Mouse (Mus musculus): ENCODE measurements at regions not wholly inside any gene's neighbourhood (a gene's known extent, or its start where the extent isn't known, plus 50 kb on each side); places are given as distances from the start of the nearest gene placed in this dataset.
A peak's percentile ranks its signal among the peaks of the same experiment; 100 is the strongest.

GRCm38 (mm10) chr8:30982814-30983213 is 2445.7 kb upstream of the 5930422O12Rik start:
- Histone ChIP-seq H3K27ac (ENCODE audit: low read depth, low read length) (no peak overlapping the region), H3K4me1 (ENCODE audit: control insufficient read depth, insufficient read depth, low read depth, low read length) (no peaks in the 10 kb centered on the region)
- WGBS = 73% methylated on average over 2 of the region's 2 CpGs

GRCm38 (mm10) chr8:30988051-30988450 is 2440.5 kb upstream of the 5930422O12Rik start:
- no peaks in the 10 kb centered on the region for H3K36me3 ChIP-seq (ENCODE audit: control insufficient read depth, insufficient read depth, low read length)
- no peak for ATAC-seq
- H3K9ac ChIP-seq (ENCODE audit: low read depth, low read length) = no peak overlapping the region
- no peaks in the 10 kb centered on the region for H3K27me3 ChIP-seq (replicated peaks; ENCODE audit: control insufficient read depth, insufficient read depth, low read length)
- H3K4me3 ChIP-seq (ENCODE audit: low read length) = no peak overlapping the region
- H3K4me2 ChIP-seq (ENCODE audit: low read length) = no peak overlapping the region
- WGBS = 82% methylated on average over 5 of the region's 5 CpGs
- H3K4me1 ChIP-seq (ENCODE audit: control insufficient read depth, insufficient read depth, low read depth, low read length) = no peaks in the 10 kb centered on the region
- H3K27ac ChIP-seq (ENCODE audit: low read depth, low read length) = no peak overlapping the region
- no peaks in the 10 kb centered on the region for H3K9me3 ChIP-seq (ENCODE audit: control insufficient read depth, low read length)

More at GRCm38 (mm10) chr8:30982814-30983213, 2445.7 kb upstream of the 5930422O12Rik start:
- Histone ChIP-seq H3K9me3 (ENCODE audit: control insufficient read depth, low read length) (no peaks in the 10 kb centered on the region), H3K4me3 (ENCODE audit: low read length) (no peak overlapping the region), H3K27me3 (replicated peaks; ENCODE audit: control insufficient read depth, insufficient read depth, low read length) (no peaks in the 10 kb centered on the region), H3K36me3 (ENCODE audit: control insufficient read depth, insufficient read depth, low read length) (no peaks in the 10 kb centered on the region), H3K4me2 (ENCODE audit: low read length) (no peak overlapping the region), H3K9ac (ENCODE audit: low read depth, low read length) (no peak overlapping the region)
- ATAC-seq = no peak

- H3K4me3 ChIP-seq (ENCODE audit: low read length) = no peak overlapping the region
- ATAC-seq = no peak
- no peak overlapping the region for H3K4me2 ChIP-seq (ENCODE audit: low read length)
- no peaks in the 10 kb centered on the region for H3K9me3 ChIP-seq (ENCODE audit: control insufficient read depth, low read length)
- no peaks in the 10 kb centered on the region for H3K27me3 ChIP-seq (replicated peaks; ENCODE audit: control insufficient read depth, insufficient read depth, low read length)
- WGBS = 64% methylated on average over 9 of the region's 9 CpGs
- H3K4me1 ChIP-seq (ENCODE audit: control insufficient read depth, insufficient read depth, low read depth, low read length) = no peaks in the 10 kb centered on the region
- H3K36me3 ChIP-seq (ENCODE audit: control insufficient read depth, insufficient read depth, low read length) = no peaks in the 10 kb centered on the region
- no peak overlapping the region for H3K27ac ChIP-seq (ENCODE audit: low read depth, low read length)
- H3K9ac ChIP-seq (ENCODE audit: low read depth, low read length) = no peak overlapping the region
These were observed 2429.9 kb upstream of the 5930422O12Rik start for GRCm38 (mm10) chr8:30998657-30999056.

GRCm38 (mm10) chr8:31000120-31000519 is 2428.4 kb upstream of the 5930422O12Rik start:
- Histone ChIP-seq H3K9ac (ENCODE audit: low read depth, low read length) (no peak overlapping the region), H3K4me2 (ENCODE audit: low read length) (no peak overlapping the region), H3K27ac (ENCODE audit: low read depth, low read length) (no peak overlapping the region), H3K4me3 (ENCODE audit: low read length) (no peak overlapping the region), H3K4me1 (ENCODE audit: control insufficient read depth, insufficient read depth, low read depth, low read length) (no peaks in the 10 kb centered on the region), H3K9me3 (ENCODE audit: control insufficient read depth, low read length) (no peaks in the 10 kb centered on the region), H3K36me3 (ENCODE audit: control insufficient read depth, insufficient read depth, low read length) (no peaks in the 10 kb centered on the region), H3K27me3 (replicated peaks; ENCODE audit: control insufficient read depth, insufficient read depth, low read length) (no peaks in the 10 kb centered on the region)
- no peak for ATAC-seq
- 86% methylated on average over 6 of the region's 6 CpGs for WGBS

- Histone ChIP-seq H3K9me3 (ENCODE audit: control insufficient read depth, low read length) (no peaks in the 10 kb centered on the region), H3K4me2 (ENCODE audit: low read length) (no peak overlapping the region), H3K27ac (ENCODE audit: low read depth, low read length) (no peak overlapping the region), H3K9ac (ENCODE audit: low read depth, low read length) (no peak overlapping the region), H3K27me3 (replicated peaks; ENCODE audit: control insufficient read depth, insufficient read depth, low read length) (no peaks in the 10 kb centered on the region), H3K4me1 (ENCODE audit: control insufficient read depth, insufficient read depth, low read depth, low read length) (no peaks in the 10 kb centered on the region), H3K4me3 (ENCODE audit: low read length) (no peak overlapping the region), H3K36me3 (ENCODE audit: control insufficient read depth, insufficient read depth, low read length) (no peaks in the 10 kb centered on the region)
- 32% methylated on average over 5 of the region's 5 CpGs for WGBS
- ATAC-seq = no peak
These were observed 2426.4 kb upstream of the 5930422O12Rik start for GRCm38 (mm10) chr8:31001980-31002730.

- H3K36me3 ChIP-seq (ENCODE audit: control insufficient read depth, insufficient read depth, low read length) = no peaks in the 10 kb centered on the region
- no peaks in the 10 kb centered on the region for H3K9me3 ChIP-seq (ENCODE audit: control insufficient read depth, low read length)
- no peak for ATAC-seq
- 58% methylated on average over 8 of the region's 8 CpGs for WGBS
- no peak overlapping the region for H3K27ac ChIP-seq (ENCODE audit: low read depth, low read length)
- no peaks in the 10 kb centered on the region for H3K27me3 ChIP-seq (replicated peaks; ENCODE audit: control insufficient read depth, insufficient read depth, low read length)
- H3K9ac ChIP-seq (ENCODE audit: low read depth, low read length) = no peak overlapping the region
- H3K4me1 ChIP-seq (ENCODE audit: control insufficient read depth, insufficient read depth, low read depth, low read length) = no peaks in the 10 kb centered on the region
- no peak overlapping the region for H3K4me2 ChIP-seq (ENCODE audit: low read length)
- H3K4me3 ChIP-seq (ENCODE audit: low read length) = no peak overlapping the region
These were observed 2420.2 kb upstream of the 5930422O12Rik start for GRCm38 (mm10) chr8:31008309-31008708.

DNA sequence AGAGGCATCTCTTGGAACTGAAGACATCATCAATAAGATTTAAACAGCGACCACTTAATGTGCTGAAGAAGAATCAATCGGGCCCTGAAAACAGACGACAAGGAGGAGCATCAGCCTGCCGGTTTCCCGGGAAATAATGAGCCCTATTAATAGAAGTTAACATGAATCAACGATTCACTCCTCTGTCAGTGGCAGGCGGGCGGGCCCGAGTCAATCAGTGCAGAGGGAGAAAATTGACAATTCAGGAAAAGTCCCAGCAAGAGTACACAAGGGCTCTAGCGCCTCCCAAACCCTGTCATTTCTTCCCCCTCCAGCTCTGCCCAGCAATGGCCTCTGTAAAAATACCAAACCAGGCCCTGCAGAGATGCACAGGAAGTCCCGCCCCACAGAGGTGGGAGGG is 2416.4 kb upstream of the 5930422O12Rik start:
- no peak overlapping the region for H3K27ac ChIP-seq (ENCODE audit: low read depth, low read length)
- H3K9ac ChIP-seq (ENCODE audit: low read depth, low read length) = no peak overlapping the region
- H3K4me3 ChIP-seq (ENCODE audit: low read length) = no peak overlapping the region
- no peaks in the 10 kb centered on the region for H3K9me3 ChIP-seq (ENCODE audit: control insufficient read depth, low read length)
- no peaks in the 10 kb centered on the region for H3K4me1 ChIP-seq (ENCODE audit: control insufficient read depth, insufficient read depth, low read depth, low read length)
- H3K4me2 ChIP-seq (ENCODE audit: low read length) = no peak overlapping the region
- no peaks in the 10 kb centered on the region for H3K27me3 ChIP-seq (replicated peaks; ENCODE audit: control insufficient read depth, insufficient read depth, low read length)
- no peak for ATAC-seq
- 56% methylated on average over 11 of the region's 11 CpGs for WGBS
- H3K36me3 ChIP-seq (ENCODE audit: control insufficient read depth, insufficient read depth, low read length) = no peaks in the 10 kb centered on the region

DNA sequence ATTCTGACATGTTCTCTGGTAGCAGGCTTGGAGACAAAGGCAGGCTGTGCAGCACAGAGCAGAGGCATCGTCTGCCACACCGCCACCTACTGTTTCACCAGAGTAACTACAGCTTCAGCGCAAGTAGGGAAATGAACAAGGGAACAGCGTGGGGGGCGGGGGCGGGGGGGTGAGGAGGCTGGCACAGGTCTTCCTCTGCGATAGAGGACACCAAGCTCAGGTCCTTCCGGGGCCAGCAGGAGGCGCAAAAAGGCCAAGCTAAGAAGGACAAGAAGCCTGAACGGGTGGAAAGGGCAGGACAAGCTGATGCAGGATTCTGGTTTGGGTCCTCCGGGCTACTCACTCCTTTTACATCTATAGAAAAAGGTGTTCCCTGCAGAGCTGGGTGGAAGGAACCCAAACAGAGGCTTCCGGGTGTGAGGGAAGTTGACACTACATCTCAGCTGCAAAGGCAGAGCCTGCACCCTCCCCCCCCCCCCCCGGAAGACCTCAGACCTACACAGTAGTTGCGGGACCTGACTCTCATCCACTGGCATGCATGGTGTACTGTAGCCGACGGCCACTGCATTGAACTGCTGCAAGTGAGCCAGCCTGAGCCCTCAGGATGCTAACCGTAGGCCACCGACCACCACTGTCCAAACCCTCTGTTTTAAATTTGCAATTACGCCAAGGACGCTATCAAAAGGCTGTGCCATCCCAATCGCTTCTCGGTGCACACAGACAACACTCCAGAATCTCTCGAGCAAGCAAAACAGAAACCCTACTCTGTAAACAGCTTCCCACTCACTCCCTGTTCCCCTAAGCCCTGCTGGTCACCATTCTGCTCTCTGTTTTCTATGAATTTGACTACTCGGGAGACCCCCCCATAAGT is 2396.6 kb upstream of the 5930422O12Rik start:
- H3K9me3 ChIP-seq (ENCODE audit: control insufficient read depth, low read length) = no peaks in the 10 kb centered on the region
- no peaks in the 10 kb centered on the region for H3K36me3 ChIP-seq (ENCODE audit: control insufficient read depth, insufficient read depth, low read length)
- H3K4me1 ChIP-seq (ENCODE audit: control insufficient read depth, insufficient read depth, low read depth, low read length) = peaks cover 5% of the 10 kb centered on the region
- WGBS = 6% methylated on average over 23 of the region's 24 CpGs
- peak overlapping the region; percentile 76 for H3K27ac ChIP-seq (ENCODE audit: low read depth, low read length)
- H3K4me2 ChIP-seq (ENCODE audit: low read length) = peak overlapping the region; percentile 66
- ATAC-seq = peak; percentile 94
- H3K4me3 ChIP-seq (ENCODE audit: low read length) = peak overlapping the region; percentile 39
- H3K9ac ChIP-seq (ENCODE audit: low read depth, low read length) = peak overlapping the region; percentile 63
- no peaks in the 10 kb centered on the region for H3K27me3 ChIP-seq (replicated peaks; ENCODE audit: control insufficient read depth, insufficient read depth, low read length)

DNA sequence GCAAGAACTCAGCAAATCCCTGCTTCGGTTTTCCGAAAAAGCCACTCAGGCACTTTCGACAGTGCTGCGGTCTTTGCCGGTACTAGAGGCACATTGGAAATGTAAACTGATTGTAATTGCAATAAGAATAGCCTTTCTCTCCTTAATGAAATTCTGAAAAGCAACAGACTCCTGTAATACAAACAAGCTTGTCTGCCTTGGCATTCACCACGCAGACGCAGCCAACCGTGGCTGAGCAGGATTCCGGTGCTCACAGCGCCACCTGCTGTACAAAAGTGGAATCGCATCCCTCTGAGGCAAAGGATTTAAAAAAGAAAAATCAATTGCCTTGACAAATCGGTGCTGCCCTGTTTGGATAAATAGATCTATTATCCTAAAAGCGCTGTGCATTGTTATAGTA is 2395.2 kb upstream of the 5930422O12Rik start:
- Histone ChIP-seq H3K9ac (ENCODE audit: low read depth, low read length) (peak overlapping the region; percentile 60), H3K4me2 (ENCODE audit: low read length) (peak overlapping the region; percentile 66), H3K4me1 (ENCODE audit: control insufficient read depth, insufficient read depth, low read depth, low read length) (peaks cover 5% of the 10 kb centered on the region), H3K27me3 (replicated peaks; ENCODE audit: control insufficient read depth, insufficient read depth, low read length) (no peaks in the 10 kb centered on the region), H3K4me3 (ENCODE audit: low read length) (peak overlapping the region; percentile 43), H3K36me3 (ENCODE audit: control insufficient read depth, insufficient read depth, low read length) (no peaks in the 10 kb centered on the region), H3K27ac (ENCODE audit: low read depth, low read length) (peak overlapping the region; percentile 79), H3K9me3 (ENCODE audit: control insufficient read depth, low read length) (no peaks in the 10 kb centered on the region)
- ATAC-seq = peak; percentile 56
- WGBS = 3% methylated on average over 13 of the region's 13 CpGs

Data from hindbrain, embryonic 16.5 days (tissue).